Mouse (Mus musculus): ENCODE data around the gene Cbwd1.
A peak's percentile ranks its signal among the peaks of the same experiment; 100 is the strongest.

Gene Cbwd1

DNA sequence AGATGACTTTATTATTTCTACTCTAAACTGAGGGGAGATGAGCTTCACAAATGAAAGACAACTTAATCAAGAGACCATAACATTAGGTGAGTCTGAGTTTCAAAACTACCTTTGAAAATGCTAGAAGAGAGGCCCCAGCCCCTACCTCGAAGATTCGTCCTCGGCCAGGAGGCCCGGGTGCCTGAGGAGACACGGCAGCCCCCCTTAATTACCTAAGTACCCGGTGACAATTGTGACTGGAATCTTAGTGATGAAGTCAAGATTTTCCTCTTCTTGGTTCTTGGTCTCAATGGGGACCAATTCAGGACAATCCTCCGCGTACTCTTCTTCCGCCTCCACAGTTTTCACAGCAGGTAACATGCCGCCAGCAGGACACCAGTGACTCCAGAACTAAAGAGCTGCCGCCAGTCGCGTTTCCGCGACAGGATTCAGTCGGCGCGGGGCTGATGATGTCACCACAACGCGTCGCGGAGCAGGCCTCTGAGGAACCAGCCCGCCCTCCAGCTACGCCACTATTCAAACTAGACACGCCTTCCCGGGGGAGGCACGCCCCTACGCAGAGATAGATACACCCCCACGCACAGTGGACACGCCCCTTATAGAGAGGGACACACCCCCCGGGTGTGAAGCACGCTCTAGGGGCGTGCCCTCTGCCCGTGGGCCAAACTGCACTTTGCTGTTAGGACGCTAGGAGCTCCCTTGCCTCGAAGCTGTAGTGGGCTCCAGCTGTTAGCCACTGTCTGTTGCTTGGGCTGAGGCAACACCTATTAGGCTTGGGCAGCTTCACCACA is at the start of gene Cbwd1:
TSS of gene Cbwd1 (minus strand) at position 439 of the 791 bp plus-strand sequence.
- DNase-seq (ENCODE audit: low spot score in 2 of 2), result peak; percentile 96 to 98

DNA sequence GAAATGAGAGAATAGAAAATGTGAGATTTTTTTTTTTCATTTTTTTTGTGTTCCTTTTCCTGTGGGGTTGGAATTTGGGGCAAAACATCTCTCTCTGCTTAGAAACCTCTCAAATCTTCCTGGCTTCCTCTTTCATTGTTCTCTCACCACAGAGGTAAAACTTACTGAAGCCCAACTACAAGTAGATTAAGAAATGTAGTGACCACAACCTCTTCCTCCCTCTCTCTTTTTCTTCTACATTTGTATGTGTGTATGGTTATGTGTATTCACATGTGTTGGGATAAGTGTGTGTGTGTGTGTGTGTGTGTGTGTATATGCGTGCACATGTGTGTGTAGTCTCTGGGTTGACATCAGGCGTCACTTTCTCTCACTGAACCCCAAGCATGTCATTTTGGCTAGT is 47.1 kb upstream of the Cbwd1 start:
- DNase-seq (ENCODE audit: low spot score in 2 of 2), result no peak

DNA sequence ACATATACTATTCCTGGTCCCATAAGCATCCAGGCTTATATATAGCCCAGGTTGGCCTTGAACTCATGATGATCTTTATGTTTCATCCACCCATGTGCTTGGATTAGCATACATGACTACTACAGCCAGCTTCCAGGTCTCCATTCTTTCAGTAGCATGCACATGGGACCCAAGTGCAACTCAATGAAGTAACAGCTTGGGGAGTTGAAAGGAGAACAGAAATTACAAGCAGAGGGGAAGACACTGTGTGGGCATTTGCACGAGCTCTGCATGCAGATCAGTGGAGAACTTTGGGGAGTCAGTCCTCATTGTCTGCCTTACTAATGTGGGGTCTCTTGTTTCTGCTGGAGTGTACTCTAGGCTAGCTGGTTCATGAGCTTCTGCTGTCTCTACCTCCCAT is 45.3 kb upstream of the Cbwd1 start:
- no peak for DNase-seq (ENCODE audit: low spot score in 2 of 2)

DNA sequence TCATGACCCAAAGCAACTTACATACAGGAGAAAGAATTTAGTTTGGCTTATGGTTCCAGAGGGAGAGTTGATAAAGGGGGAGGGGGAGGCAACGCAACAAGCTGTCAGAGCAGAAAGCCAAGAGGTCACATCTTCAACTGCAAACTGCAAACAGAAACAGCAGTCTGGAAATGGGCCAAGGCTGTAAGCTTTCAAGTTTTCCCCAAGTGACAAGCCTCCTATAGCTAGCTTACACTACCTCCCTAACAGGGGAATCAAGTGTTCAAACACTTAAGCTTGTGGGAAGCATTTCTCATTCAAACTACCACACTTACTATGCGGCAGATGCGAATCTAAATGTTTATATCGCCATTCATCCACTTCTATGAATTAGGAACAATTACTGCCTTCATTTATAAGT is 42.4 kb upstream of the Cbwd1 start:
- DNase-seq (ENCODE audit: low spot score in 2 of 2), result no peak

DNA sequence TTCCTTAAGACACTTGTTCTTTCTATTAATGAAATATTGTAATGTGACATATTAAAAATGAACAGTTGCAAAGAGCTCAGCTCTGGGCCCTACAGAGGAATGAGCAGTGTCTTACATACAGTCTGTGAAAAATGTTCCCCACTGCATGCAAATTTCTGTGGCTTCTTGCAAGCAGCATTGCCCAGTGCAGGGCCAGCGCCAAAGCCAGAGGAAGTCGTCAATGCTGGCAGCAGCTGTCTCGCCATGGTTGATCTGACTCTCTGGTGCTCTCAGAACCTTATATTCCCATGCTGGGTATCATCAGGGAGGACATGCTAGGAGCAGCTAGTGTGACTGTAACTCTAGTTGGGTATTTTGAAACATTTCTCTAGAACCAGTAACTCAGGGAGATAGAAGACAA is 41.4 kb upstream of the Cbwd1 start:
- DNase-seq (ENCODE audit: low spot score in 2 of 2), result no peak

DNA sequence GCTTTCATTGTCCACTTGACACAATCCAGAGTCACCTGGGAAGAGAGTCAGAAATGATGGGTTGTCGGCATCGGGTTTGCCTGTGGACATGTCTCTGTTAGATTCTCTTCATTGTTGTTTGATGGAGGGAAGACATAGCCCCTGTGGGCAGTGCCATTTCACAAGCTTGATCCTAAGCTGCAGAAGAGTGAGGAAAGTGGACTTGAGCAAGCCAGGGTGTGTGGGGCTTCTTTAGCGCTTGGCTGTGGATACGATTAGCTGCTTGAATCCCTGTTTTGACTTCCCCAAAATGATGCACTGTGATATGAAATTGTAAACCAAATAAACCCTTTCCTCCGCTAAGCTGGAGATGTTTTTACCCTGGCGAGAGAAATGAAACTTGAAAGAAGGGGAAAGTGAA is 40.6 kb upstream of the Cbwd1 start:
- DNase-seq (ENCODE audit: low spot score in 2 of 2), result no peak

DNA sequence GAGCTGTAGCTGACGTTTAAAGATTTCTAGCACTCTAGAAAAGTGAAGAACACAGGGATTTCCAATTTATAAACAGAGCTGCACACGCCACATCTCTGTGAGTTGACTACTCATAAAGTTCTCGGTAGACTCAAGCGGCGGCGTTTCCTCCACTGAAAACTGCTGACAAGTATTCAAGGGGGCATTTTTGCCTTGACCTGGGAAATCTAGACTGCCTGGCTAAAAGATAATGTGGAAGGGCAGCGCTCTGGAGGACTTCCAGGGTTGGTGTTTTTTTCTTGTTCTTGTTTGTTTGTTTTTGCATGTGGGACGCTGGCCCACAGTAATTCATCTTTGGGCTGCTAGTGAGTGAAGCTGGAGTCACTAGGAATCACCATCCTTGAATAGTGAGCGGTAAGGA is 38.7 kb upstream of the Cbwd1 start:
- DNase-seq (ENCODE audit: low spot score in 2 of 2), result no peak

DNA sequence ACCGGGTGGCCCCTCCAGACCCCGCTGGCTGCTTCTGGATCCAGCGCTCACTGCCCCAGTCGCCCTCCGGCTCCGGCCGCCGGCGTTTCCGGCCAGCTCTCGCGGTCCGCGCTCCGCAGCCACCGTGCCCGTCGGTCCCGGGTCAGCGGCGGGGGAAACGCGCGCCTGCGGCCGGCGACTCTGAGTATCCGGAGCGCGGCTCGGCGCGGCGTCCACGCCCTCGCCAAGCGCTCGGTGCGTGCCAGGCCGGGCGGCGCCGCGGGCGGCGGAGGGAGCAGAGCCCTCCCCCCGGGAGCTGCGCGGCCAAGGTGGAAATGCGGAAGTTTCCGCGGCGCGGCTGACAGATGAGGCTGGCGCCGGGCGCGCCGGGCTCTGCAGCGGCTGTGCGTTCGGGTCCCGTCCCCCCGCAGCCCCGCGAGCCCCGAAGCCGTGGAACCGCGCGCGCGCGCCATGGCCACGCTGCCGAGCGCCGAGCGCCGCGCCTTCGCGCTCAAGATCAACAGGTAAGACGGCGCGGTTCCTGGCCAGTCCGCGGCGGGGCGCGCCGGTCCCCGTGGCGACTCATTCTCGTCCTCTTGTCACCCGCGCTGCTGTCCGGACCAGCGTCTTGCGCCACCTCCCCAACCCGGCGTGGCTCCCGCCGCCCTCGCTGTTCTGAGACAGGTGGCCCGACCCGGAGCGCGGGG is 37.9 kb upstream of the Cbwd1 start, which contains the start of gene Dock8:
TSS of gene Dock8 (plus strand) at position 334 of the 686 bp plus-strand sequence.
- peak; percentile 64 to 68 for DNase-seq (ENCODE audit: low spot score in 2 of 2)

DNA sequence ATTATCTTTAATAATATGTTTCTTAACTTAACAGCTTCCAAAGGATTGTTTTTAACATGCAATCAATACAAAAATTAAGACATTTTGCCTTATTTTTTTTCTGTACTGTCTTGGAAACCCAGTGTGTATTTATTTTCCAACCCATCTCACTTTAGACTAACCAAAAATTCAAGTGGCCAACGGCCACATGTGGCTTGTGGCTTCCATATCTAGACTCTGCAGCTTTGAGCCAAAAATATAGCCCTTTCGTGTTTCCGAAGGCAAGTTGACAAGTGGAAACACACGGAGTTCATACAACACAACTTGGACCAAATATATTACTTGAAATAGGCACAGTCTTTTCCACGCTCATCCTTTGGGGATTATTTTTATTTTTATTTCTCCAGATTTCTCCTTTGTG is 37.2 kb upstream of the Cbwd1 start:
- DNase-seq (ENCODE audit: low spot score in 2 of 2), result no peak

DNA sequence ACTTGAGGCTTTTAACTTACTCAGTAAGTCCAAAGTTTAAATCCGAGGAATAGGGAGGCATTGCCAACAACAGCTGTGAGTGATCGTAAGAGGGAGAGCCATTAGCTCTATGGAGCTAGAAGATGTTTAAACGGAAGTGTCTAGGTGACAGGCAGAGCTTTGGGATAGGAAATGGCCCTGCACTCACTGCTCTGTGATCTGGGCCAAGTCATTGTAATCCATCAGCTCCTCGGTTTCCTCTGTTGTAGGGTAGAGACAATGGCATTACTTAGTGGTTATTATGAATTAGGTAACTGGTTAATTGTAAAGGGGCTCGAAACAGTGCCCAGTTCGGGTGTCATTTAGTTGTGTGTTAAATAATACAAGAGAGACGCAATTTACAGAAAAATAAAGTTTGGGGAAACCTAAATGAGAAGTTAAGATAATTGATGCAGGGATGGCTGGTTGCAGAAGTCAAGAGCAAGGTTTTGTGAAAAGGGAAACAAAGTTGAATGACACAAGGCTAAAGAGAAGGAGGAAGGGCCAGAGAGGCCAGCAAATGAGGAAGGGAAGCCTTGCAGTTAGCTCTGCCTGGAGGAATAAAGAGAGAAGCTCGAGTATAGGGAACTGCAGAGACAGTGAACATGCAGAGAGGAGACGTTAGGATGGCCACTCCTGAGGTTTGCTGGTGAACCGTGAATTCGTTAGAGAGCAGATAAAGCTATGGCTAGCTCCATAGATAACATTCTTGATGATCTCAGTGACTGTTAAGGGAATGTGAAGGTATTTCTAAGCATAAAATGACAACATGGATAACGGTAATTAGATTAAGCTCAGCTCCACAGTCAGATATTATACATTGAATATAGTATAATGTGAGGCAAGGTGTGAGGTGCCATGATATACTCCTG is 35.6 kb upstream of the Cbwd1 start:
- DNase-seq (ENCODE audit: low spot score in 2 of 2), result no peak

DNA sequence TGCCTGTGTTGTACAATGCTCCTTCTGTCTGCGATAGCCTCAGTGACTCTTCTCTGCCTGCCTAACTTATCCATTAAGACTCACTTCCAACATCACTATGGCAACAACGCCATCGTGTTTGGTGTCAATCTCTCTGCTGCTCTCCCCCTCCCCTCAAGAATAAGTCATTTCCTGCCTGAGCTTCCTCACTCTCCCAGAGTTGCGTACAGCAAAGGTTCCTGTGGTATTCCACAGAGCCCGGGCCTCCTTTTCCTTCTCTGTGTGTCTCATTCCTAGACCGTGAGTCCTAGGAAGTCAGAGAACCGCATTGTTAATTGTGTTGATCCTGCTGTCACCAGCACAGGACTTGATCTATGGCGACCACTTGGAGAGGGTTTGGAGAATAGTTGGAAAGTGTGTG is 33.5 kb upstream of the Cbwd1 start:
- DNase-seq (ENCODE audit: low spot score in 2 of 2), result no peak

DNA sequence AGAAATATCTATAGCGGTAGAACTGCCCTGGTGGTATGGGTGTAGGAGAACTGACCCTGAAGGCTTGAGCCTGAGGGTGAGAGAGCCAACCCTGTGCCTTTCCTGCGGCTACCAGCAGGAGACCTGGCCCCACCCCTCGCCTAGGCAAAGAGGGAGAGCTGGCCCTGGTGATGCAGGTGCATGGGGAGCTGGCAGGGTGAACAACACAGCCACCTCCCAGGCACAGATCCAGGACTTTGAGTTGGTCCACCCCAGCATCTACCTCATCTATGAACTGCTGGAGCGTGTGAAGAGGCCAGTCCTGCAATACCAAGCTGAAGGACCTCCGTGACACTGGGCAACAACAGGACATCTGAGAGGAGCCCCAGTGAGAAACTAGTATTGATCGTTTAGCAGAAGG is 32.1 kb upstream of the Cbwd1 start:
- DNase-seq (ENCODE audit: low spot score in 2 of 2), result no peak

DNA sequence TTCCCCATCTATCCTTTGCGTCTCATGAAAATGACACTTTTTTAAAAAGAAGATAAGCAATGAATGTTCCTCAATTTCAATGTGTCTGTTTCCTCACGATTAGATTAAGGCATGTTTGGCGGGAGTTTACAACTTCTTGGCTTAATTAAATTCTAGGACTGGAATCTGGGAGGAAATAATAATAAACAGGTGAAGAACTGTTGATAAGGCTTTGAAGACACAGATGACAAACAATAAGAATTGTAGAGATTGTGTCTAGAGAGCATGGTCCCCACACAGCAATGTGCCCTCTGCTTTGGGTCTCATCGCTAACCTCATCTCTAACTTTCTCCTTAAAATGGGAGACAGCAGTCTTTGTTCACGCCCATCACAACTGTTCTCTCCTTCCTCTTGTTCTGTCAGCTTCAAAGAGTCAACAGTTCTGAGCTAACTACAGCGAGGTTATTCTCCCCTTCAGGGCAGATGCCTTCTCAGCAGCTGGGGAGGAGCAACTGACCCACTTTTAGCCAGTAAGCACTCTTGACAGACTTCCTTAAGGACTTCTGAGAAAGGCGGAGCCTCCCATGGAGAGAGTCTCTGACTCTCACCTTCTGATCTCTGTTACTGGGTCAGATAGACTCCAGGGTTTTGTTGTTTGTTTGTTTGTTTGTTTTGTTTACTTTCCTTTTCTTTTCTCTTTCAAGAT is 28.9 kb upstream of the Cbwd1 start:
- DNase-seq (ENCODE audit: low spot score in 2 of 2), result no peak

DNA sequence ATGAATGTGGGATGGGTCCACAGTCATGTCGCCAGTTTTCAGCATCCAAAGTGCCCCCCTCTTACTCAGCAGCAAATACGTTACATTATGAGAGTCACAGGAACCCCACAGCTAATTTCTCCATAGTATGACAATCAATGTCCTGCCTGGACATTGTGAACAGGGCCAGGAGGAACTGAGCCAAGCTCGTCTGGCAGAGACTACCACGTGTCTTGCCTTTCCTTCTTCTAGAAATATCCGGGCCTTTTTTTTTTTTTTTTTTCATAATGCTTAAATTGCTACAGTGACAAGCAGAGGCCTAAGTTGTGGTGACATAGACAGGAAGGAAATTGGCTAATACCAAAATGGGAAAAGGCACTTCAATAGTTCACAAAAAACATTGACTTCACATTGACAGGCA is 27.4 kb upstream of the Cbwd1 start:
- no peak for DNase-seq (ENCODE audit: low spot score in 2 of 2)

DNA sequence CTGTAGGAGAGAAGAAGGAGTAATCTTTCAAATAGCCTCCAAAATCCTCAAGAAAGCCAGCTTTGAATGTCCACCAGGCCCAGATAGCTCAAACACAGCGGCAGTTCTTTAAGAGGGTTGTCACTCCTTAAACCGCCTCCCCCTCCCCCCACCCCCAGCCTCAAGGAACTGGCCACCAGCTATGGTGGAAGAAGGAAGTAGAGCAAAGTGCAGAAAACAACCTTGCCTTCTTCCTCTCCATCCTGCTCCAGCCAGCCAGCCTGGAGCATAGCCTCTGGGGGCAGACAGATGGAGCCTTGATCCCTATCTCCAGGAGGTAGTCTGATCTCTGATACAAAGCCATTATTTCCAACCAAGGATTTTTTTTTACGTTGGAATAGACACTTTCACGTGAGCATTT is 25.9 kb upstream of the Cbwd1 start:
- no peak for DNase-seq (ENCODE audit: low spot score in 2 of 2)

DNA sequence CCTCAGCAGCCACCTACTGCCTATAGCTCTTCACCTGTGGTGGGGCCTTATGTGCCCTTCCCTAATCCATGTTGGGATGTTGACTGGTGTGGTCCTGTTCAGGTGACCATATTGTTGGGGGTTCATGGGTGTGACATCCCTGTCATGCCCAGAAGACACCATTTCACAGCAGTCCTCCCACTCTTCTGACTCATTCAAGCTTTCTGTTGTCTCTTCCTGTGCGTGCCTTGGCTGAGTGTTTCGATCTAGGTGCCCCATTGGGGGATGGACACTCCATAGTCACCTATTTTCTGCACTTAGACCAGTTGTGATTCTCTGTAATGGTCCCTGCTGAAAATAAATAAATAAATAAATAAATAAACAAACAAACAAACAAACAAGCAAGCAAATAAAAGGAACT is 23.6 kb upstream of the Cbwd1 start:
- DNase-seq (ENCODE audit: low spot score in 2 of 2), result no peak

DNA sequence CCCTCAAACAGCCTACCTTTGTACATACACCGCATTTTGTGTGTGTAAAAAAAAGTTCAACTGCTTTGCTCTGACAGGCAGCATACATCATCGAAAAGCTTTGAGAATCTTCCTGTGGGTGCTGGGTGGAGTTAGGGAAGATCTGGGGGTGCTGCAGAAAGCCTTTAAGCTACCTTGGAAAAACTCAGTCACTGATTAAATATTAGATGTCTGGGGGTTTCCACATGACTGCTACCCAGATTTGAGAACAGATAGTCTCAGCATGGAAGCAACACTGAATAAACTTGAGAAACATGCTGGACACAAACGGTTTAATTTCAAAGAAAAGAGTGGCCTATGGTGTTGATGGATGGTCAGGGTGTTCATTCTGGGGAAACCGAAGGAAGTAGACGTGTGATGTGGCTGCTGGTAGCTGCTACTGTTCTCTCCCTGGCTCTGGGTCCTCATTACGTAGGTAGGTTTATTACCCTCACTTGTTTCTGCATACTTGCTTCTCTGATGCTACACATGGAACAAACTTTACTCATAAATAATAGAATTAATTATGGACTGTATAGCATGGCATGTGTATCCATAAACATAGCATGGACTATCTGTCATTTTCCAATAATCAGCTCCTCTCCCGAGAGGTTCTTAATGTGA is 22.6 kb upstream of the Cbwd1 start:
- DNase-seq (ENCODE audit: low spot score in 2 of 2), result no peak

DNA sequence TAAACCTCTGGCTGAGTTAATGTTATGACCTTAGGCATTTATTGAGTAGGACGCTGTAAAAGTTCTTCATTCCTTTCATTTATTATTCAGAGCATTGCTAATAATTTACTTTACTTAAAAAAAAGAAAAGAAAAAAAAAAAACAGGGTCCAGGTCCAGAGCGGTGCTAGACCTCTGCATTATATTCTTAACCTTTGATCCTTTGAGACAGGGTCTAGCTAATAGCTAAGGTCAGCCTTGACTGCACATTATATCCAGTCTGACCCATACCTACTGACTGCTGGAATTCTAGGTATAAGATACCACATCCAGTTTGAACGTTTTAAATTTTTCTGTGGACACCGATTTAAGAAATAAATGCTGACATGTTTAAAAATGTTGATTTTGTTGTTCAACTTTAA is 21.6 kb upstream of the Cbwd1 start:
- DNase-seq (ENCODE audit: low spot score in 2 of 2), result no peak

DNA sequence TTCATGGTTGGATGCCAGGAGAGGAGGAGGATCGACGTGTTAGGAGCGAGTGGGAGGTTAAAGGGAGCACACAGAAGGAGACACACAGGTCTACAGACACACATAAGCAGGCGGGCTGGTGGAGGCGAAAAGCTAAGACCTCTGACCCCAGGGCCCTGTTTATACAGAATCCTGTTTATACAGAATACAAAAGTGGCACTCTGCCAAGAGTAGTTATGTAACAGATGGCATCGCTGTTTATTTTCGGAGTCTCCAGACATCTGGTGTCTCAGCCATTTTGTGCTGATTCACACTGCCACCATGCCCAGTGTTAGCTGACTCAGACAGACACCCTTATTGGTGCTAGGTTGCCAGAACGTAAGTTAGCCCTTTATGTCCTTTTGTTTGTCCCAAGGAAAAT is 19.9 kb upstream of the Cbwd1 start:
- DNase-seq (ENCODE audit: low spot score in 2 of 2), result no peak

DNA sequence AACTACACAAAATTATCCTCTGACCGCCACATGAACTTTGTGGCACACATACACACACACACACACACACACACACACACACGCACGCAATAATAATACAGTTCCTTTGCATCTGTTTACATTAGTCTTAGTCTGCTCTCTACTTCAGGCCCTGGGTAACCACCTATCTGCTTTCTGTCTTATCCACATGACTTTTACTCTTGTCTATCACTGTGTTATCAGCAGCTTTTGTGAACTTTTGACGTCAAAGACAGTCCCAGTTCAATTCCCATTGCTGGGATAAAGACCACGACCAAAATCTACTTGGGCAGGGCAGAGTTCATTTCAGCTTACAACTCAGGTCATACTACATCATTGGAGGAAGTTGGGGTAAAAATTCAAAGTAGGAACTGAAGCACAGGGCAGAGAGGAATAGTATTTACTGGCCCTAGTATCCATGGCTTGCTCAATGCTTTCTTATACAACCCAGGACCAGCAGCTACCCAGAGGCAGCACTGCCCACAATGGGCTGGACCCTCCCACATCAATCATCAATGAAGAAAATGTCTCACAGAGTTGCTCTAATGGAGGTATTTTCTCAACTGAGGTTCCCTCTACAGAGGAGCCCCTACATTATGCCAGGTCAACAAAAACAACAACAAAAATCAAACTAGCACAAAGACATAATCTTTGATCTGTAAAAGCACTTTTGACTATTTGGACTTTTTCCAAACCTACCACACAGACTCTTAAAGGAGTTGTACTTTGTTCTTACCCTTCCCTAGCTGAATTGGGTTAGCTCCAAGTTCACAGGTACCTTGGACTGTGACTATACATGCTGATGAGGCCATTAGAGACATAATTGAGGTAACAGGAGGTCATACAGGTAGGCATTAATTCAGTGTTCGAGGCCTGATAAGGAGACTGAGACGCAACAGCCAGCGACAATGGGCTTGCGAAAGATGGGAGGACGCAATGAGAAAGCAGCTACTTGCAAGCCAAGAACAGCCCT is 17.7 kb upstream of the Cbwd1 start:
- DNase-seq (ENCODE audit: low spot score in 2 of 2), result no peak

Measured in urinary bladder, postnatal 4 days (tissue).